Mouse (Mus musculus): ENCODE measurements around the gene P4hb.
"Not testable (repeated sequence)": the region's sequence is repeated elsewhere in the genome, so short reads cannot be mapped to it uniquely, and the experiment has no call there.

Gene P4hb

GRCm38 (mm10) chr11:120572417-120572751 lies 669 bp downstream of the P4hb start:
- DNase-seq (ENCODE audit: low spot score): no peak

DNA sequence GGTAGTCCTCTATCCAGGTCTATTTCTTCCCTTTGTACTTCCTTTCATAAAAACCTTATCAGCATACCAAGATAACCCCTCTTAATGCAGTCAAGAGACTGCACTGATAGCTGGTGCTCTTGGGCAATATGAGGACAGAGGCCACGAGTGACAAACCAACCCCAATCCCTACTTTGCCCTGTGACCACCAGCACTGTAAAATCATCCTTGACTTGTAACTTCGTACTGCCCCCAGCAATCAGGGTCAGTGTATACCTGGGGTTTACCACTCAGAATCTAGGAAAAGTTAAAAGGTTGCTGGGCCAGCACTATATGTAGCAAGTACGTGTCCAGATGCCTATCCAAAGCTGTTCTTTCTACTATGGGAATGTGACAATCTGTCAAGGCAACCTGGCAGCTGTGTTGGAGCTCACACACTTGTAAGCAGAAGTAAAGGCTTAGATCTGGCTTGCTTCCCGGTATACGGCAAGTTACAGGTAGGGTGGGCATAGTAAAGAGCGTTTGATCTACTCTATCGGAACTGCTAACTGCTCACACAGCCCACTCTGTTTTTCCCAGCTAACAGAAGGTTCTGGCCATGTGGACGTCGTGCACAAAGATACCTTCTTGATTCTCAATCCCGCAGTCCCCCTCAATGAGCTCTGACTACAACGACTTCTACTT lies 1.2 kb downstream of the P4hb start:
- DNase-seq (ENCODE audit: low spot score): no peak

DNA sequence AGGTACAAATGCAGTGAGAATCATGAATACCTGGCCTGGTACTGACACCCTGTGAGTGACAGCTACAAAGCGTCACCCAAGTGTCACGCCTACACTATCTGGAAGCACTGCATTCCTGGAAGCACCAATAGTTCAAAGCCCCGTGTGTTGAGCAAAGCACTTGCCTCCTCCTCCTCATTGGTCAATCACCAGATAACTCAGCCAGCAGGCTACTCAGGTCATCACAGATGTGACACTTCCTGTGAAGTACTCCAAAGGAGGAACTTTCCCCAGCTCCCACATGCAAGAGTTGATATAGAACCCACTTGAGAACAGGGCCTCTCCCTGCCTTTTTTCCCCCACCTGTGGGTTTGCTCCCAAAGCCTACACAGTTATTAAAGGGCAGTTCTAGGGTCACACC lies 1.9 kb downstream of the P4hb start:
- DNase-seq (ENCODE audit: low spot score): no peak

DNA sequence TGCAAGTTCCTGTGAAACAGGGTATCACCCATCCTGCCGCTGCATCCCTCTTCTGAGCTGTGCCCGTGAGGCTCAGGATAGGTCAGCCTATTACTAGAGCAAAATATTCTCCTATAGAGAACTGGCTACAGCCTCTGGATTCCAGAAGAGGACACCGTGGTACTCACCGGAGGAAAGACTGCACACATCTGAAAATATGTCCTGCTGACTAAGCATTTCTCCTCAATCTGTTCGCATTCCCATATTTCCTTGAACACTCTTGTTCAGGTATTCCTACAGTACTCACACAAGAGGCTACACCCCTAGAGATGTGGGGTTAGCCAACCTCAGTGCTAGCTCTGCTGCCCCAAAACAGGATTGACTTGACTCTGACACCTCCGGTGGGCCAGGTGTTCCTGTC lies 4.7 kb downstream of the P4hb start:
- DNase-seq (ENCODE audit: low spot score): no peak

- DNase-seq (ENCODE audit: low spot score): no peak
Observed at GRCm38 (mm10) chr11:120565114-120565513, 7.9 kb downstream of the P4hb start.

- no peak for DNase-seq (ENCODE audit: low spot score)
Observed at GRCm38 (mm10) chr11:120562949-120563348, 10.1 kb downstream of the P4hb start.

GRCm38 (mm10) chr11:120560952-120561728 lies 11.9 kb downstream of the P4hb start:
- no peak for DNase-seq (ENCODE audit: low spot score)

DNA sequence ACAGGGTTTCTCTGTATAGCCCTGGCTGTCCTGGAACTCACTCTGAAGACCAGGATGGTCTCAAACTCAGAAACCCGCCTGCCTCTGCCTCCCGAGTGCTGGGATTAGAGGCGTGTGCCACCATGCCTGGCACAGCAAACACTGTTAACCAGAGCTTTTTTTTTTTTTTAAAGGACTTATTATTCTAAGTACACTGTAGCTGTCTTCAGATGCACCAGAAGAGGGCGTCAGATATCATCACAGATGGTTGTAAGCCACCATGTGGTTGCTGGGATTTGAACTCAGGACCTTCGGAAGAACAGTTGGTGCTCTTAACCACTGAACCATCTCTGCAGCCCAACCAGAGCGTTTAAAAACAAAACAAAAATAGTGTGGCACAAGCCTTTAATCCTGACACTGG lies 14.2 kb downstream of the P4hb start:
- DNase-seq (ENCODE audit: low spot score): not testable (repeated sequence)

DNA sequence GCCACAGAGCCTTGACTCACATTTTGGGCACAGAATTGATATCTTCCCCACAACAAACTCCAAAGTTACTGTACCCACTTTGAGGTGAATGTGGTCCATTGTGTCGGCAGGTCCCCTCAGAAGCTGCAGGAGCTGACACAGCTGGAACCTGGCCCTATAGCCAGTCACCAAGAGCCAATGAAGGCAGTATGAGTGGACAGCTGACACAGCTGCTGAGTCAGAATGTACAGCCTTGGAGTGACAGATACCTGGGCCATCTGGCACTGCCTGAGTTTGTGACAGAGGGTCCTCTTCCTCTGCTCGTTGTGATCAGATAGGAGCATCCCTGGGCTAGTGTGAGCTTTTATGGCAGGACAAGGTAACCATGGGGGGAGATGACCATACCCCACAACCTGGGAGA lies 17.8 kb downstream of the P4hb start:
- no peak for DNase-seq (ENCODE audit: low spot score)

DNA sequence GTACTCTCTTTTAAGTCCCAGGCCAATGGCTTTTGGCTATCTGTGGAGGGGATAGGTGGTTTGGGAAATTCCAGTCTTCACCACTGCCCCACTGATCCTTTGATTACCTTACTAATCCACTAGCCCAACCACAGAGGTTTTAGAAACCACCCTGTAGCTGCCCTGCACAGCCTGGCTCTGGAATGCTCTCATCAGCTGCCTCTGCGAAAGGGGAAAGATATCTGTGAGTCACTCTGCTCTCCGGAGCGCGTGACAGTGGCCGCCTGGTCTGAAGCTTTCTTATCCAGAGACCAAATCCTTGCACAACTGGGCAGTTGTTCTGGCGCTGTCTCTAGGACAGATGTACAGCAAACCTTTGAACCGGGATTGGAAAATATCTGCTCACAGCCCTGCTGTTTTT lies 18.2 kb downstream of the P4hb start:
- no peak for DNase-seq (ENCODE audit: low spot score)

DNA sequence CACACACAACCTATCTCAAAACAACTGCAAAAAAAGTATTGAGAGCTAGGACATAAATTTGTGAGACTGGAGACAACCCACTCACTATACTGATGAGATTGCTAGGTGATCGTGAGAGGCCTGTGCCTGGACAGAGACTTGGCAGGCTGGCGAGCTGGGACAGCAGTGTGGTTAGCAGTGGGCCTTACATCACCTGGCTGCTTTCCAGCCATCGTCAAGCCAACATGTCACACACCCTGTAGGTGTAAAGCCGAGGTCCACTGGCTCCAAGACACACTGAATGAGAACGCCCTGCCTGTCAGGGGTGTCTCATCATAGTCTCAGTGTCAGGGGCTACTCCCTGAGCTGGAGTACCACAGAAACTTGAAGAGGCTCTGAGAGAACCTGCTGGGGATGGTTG lies 20.3 kb downstream of the P4hb start:
- DNase-seq (ENCODE audit: low spot score): no peak

DNA sequence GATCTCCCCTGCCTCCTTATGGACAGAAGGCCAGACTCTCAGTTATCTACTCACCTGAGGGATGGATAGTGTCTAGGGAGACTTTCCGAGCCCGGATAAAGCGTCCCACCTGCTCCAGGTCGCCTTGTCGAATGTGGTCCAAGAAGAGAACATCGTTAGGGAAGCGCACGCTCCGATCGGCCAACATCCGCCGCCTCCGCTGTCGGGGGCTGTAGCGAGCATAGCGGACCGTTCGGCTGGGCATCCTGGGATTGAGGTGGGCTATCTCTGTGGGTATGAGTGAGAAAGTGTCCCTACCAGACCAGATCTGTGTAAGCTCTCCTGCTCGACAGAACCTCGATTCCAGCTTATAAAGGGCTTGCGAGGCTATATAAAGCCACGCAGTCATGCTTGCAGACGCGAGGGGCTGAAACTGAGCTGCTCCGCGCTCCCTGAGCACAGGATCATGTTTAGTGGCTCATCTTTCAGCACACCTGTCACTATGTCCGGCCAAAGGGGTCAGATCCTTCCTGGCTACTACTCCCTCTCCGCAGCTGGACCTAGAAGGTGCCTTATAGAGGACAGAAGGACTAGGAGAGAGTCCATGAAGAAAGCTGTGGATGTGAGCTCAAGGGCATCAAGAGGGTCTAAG lies 22.1 kb downstream of the P4hb start, which contains the start of gene Ppp1r27:
Gene Ppp1r27 (minus strand): TSS at position 323 of the 631 bp plus-strand sequence.
- no peak for DNase-seq (ENCODE audit: low spot score)

GRCm38 (mm10) chr11:120549986-120550809 lies 22.9 kb downstream of the P4hb start:
- DNase-seq (ENCODE audit: low spot score): no peak

GRCm38 (mm10) chr11:120549168-120549945 lies 23.7 kb downstream of the P4hb start, which contains the start of gene Mcrip1:
TSS of gene Mcrip1 (minus strand) at chr11:120549727.
- peak; percentile 86 for DNase-seq (ENCODE audit: low spot score)

DNA sequence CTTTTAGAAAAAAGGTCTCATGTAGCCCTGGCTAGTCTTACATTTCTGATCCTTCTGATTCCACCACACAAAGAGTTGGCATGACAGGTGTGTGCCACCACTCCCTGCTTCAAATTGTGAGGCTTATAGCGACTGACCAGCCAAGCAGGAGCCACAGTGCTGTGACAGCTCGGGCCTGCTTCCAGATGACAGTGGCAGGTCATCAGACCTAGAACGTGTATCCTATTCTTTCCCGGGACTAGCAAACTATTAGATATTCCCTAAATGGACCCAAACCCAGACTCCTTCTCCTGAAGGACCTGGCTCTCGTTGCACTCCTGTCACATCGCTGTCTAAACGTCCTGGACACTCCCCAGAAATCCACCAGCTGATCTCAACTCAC lies 24.3 kb downstream of the P4hb start:
- DNase-seq (ENCODE audit: low spot score): no peak

- DNase-seq (ENCODE audit: low spot score): no peak
Observed at GRCm38 (mm10) chr11:120548214-120548613, 24.8 kb downstream of the P4hb start.

DNA sequence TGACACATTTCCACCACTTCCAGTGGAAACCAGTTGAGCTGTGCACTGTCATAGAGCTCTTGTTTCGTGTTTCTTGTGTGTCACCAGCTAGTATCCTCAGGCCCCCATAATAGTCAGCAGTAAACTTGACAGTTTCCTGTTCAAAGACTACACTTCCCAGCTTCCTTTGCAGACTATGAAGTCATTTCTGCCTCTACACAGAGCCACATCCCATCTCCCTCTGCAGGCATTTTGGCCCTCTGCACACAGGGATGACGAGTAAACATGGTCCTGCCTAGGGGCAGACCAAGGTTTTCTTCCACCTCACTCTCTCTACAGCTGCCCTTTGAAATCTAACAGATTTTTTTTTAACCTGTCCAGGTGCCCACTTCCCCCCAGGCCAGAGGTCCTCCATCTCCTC lies 25.6 kb downstream of the P4hb start:
- no peak for DNase-seq (ENCODE audit: low spot score)

- DNase-seq (ENCODE audit: low spot score): no peak
Observed at GRCm38 (mm10) chr11:120545964-120546363, 27.1 kb downstream of the P4hb start.

DNA sequence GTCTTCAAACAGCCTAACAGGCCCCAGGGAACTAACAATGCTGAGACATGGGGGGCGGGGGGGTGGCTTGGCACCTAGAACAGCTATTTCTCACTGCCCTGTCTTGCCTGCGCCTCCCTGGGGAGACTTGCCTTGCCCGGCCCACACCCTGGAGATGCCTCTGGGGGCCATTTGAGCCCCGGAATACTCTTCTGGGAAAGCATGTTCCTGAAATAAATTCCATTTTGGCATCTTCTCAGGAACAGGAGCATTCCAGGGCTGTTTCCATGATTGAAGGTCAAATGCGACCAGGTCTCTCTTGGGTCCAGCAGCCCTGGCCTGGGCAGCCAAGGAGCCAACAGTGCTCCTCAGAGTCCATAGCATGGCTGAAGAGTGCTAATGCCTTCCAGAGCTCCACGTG lies 30.7 kb downstream of the P4hb start:
- DNase-seq (ENCODE audit: low spot score): no peak

DNA sequence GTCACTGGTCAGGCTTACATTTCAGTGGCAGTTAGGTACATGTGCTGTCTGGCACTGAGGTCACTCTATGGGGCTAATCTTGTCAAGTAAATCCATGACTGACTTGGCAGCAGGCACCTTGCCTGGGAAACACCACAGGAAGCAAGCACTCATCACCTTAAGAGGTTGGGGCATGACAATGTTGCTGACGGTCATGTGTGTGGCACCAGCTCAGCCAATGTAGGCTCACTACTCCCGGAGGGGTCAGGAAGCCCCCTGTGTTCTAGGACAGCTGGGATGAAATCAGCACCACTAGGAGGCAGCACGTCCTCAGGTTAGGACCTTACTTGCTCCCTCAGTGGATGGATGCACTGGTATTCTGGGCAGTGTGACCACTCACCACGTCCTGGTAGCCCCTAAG lies 31.1 kb downstream of the P4hb start:
- DNase-seq (ENCODE audit: low spot score): no peak

- DNase-seq (ENCODE audit: low spot score): no peak
Observed at GRCm38 (mm10) chr11:120539285-120540014, 33.6 kb downstream of the P4hb start.
